Mouse (Mus musculus): ENCODE measurements around the gene Gdf7.

Gdf7 gene

DNA sequence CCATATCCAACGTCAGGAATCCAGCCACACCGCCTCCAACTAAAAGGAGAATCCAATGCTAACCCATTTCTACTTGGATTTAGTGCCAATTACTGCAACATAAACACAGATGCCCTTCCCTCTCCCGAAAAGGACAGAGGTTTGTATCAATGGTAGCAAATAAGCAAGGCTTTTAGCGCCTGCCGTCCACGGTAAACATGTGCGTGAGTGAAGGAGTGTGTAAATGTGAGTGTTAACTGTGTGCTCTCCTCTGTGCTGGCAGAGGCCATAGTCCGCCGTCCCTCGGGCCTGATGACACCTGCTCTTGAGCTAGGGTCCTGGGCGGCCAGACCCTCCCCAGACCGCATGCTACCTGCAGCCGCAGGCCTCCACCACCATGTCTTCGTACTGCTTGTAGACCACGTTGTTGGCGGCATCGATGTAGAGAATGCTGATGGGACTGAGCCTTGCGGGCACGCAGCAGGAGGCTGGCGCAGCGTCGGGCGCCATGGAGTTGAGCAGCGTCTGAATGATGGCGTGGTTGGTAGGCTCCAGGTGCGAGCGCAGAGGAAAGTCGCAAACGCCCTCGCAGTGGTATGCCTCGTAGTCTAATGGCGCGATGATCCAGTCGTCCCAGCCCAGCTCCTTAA, 4.1 kb downstream of the Gdf7 start:
- Histone ChIP-seq H3K36me3 (ENCODE audit: insufficient read depth, low read length) (no peaks in the 10 kb centered on the region), H3K4me3 (replicated peaks; ENCODE audit: low read length) (peak overlapping the region; percentile 73), H3K27me3 (ENCODE audit: insufficient read depth, low read length) (peaks cover 92% of the 10 kb centered on the region), H3K9me3 (ENCODE audit: low read length) (peaks cover 26% of the 10 kb centered on the region), H3K4me1 (replicated peaks; ENCODE audit: low read depth, low read length) (peaks cover 19% of the 10 kb centered on the region)
- TF ChIP-seq POU5F1 (IDR thresholded peaks at IDR 0.05; ENCODE audit: borderline replicate concordance, low read length) (no peak), NANOG (IDR thresholded peaks at IDR 0.05; ENCODE audit: borderline replicate concordance, low read length) (no peak), CTCF (conservative IDR thresholded peaks at IDR 0.05; ENCODE audit: low read length) (no peak)

DNA sequence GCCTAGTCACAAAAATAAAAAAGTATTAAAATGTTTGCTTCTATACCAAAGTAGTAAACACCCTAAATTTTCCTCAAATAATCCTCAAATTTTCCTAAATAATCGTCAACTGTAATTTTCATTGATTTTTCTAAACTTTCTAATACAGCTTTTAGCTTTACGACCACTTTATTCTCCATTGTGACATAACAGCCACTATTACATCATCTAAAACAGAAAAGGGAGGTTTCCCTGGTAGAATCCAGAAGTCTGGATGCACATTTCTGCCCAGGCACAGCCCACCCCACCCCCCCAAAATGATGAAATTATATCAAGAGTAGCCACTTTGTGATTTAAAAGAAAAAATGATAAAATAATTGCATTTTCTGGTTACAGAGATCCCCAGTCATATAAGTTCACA, 5.6 kb downstream of the Gdf7 start:
- TF ChIP-seq CTCF (conservative IDR thresholded peaks at IDR 0.05; ENCODE audit: low read length) (no peak), POU5F1 (IDR thresholded peaks at IDR 0.05; ENCODE audit: borderline replicate concordance, low read length) (no peak), NANOG (IDR thresholded peaks at IDR 0.05; ENCODE audit: borderline replicate concordance, low read length) (no peak)

DNA sequence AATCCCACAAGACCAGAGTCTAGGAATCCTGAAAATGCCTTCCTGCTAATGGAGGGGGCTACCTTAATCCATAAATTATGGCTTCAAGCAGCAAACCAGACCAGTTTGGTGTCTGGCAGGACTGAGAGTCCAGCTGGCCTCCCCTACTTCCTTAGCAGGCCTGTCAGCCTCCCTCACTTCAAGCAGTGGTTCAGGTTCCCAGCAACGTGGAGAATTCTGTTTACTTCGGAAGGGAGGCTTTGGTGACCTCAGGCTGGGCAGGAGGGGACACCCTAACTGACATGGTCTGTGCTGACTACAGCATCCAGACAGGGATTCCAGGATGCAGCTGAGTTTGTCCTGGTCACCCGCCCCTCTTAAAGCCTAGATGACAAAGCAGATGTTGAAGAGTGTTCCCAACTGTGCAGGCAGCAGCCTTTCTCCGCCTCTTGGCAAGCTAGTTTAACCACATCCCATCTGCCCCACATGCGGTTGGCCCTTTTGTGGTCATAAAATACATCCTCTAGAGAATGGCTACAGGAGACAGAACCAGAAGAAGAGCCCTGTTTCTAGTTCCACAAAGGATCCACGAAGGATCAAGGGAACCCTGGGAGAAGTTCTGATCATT, 6.3 kb downstream of the Gdf7 start:
- Histone ChIP-seq H3K36me3 (ENCODE audit: insufficient read depth, low read length) (no peaks in the 10 kb centered on the region), H3K27me3 (ENCODE audit: insufficient read depth, low read length) (peaks cover 81% of the 10 kb centered on the region), H3K4me3 (replicated peaks; ENCODE audit: low read length) (no peak overlapping the region), H3K9me3 (ENCODE audit: low read length) (peaks cover 18% of the 10 kb centered on the region), H3K4me1 (replicated peaks; ENCODE audit: low read depth, low read length) (peaks cover 6% of the 10 kb centered on the region)
- TF ChIP-seq NANOG (IDR thresholded peaks at IDR 0.05; ENCODE audit: borderline replicate concordance, low read length) (no peak), POU5F1 (IDR thresholded peaks at IDR 0.05; ENCODE audit: borderline replicate concordance, low read length) (no peak), CTCF (conservative IDR thresholded peaks at IDR 0.05; ENCODE audit: low read length) (no peak)

More for the DNA sequence above, 5.6 kb downstream of the Gdf7 start:
- Histone ChIP-seq H3K4me1 (replicated peaks; ENCODE audit: low read depth, low read length) (peaks cover 11% of the 10 kb centered on the region), H3K9me3 (ENCODE audit: low read length) (peaks cover 25% of the 10 kb centered on the region), H3K27me3 (ENCODE audit: insufficient read depth, low read length) (peaks cover 88% of the 10 kb centered on the region), H3K36me3 (ENCODE audit: insufficient read depth, low read length) (no peaks in the 10 kb centered on the region), H3K4me3 (replicated peaks; ENCODE audit: low read length) (no peak overlapping the region)

DNA sequence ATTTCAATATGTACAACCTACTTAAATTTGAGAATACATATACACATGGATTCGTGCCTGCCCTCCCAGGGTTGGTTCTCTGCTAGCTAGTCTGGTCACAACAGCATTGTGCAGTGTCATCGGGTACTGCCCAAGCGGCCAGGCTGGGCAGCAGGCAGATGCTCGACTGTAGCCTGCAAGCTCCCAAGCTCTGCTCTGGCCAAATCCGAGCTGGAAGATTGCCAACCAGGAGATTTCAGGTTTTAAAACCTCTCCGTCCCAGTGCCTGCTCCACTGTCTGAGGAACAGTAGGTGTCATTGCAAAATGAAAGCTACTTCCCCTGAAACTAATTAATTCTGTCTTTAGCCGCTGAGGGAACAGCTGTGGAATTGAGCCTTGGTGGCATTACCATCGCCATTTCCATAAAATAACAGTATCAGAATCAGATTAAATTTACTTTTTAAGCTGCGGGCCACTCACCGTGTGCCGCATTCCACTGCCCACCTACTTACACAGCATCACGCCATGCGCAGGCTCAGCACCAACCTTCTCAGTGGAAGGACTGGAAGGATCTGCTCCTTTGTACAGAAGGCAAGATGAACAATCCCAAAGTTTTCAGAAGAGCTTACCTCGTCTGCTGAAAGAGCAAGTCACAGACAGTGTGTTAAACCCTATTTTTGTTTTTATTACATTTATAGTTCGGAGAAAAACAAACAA, 10.4 kb downstream of the Gdf7 start:
- no peak for TF ChIP-seq CTCF (conservative IDR thresholded peaks at IDR 0.05; ENCODE audit: low read length)
- no peak for TF ChIP-seq POU5F1 (IDR thresholded peaks at IDR 0.05; ENCODE audit: borderline replicate concordance, low read length)
- no peak for TF ChIP-seq NANOG (IDR thresholded peaks at IDR 0.05; ENCODE audit: borderline replicate concordance, low read length)
- Histone ChIP-seq H3K36me3 (ENCODE audit: insufficient read depth, low read length) (no peaks in the 10 kb centered on the region), H3K9me3 (ENCODE audit: low read length) (no peaks in the 10 kb centered on the region), H3K27me3 (ENCODE audit: insufficient read depth, low read length) (peaks cover 45% of the 10 kb centered on the region), H3K4me1 (replicated peaks; ENCODE audit: low read depth, low read length) (peaks cover 6% of the 10 kb centered on the region), H3K4me3 (replicated peaks; ENCODE audit: low read length) (no peak overlapping the region)

DNA sequence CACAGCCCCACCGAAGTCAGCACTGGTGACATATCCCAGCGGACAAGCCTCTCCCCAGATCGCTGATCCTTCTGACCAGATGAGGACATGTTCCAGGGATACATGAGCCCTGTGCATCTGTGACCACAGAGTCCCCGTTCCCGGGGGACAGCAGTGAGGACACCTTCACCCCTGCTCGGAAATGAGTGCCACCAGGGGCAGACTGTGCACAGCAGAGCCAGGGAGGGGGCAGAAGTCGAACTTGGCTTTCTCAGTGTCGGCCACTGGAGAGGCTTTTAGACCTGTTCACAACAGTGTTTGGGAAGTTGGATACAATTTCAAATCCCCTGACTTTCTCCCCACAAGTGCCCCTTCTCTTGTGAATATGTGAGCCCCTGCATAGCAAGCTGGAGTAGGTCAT, 12.3 kb downstream of the Gdf7 start:
- Histone ChIP-seq H3K36me3 (ENCODE audit: insufficient read depth, low read length) (no peaks in the 10 kb centered on the region), H3K4me3 (replicated peaks; ENCODE audit: low read length) (no peak overlapping the region), H3K9me3 (ENCODE audit: low read length) (no peaks in the 10 kb centered on the region), H3K27me3 (ENCODE audit: insufficient read depth, low read length) (peaks cover 30% of the 10 kb centered on the region), H3K4me1 (replicated peaks; ENCODE audit: low read depth, low read length) (peaks cover 18% of the 10 kb centered on the region)
- TF ChIP-seq CTCF (conservative IDR thresholded peaks at IDR 0.05; ENCODE audit: low read length) (no peak), NANOG (IDR thresholded peaks at IDR 0.05; ENCODE audit: borderline replicate concordance, low read length) (no peak)

DNA sequence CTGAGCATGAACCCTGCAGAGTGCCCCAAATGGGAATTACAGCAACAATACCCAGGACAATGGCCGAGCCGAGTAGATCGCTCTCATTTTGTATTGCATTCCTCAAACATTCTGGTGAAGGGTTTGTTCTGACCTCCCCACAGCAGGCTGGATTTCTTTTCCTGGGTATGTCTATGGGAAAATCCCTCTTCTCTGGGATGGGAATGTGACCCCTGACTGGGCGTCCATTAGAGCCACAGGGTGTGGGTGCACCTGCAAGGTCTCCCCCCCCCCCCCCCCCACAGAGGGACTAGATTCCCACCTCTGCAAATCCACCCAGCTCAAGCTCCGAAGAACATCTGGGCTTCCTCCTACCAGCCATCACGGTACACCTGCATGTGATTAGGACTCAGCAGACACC, 12.7 kb downstream of the Gdf7 start:
- Histone ChIP-seq H3K4me1 (replicated peaks; ENCODE audit: low read depth, low read length) (peaks cover 18% of the 10 kb centered on the region), H3K27me3 (ENCODE audit: insufficient read depth, low read length) (peaks cover 26% of the 10 kb centered on the region), H3K4me3 (replicated peaks; ENCODE audit: low read length) (no peak overlapping the region), H3K9me3 (ENCODE audit: low read length) (no peaks in the 10 kb centered on the region), H3K36me3 (ENCODE audit: insufficient read depth, low read length) (no peaks in the 10 kb centered on the region)
- TF ChIP-seq CTCF (conservative IDR thresholded peaks at IDR 0.05; ENCODE audit: low read length) (no peak), POU5F1 (IDR thresholded peaks at IDR 0.05; ENCODE audit: borderline replicate concordance, low read length) (no peak), NANOG (IDR thresholded peaks at IDR 0.05; ENCODE audit: borderline replicate concordance, low read length) (no peak)

DNA sequence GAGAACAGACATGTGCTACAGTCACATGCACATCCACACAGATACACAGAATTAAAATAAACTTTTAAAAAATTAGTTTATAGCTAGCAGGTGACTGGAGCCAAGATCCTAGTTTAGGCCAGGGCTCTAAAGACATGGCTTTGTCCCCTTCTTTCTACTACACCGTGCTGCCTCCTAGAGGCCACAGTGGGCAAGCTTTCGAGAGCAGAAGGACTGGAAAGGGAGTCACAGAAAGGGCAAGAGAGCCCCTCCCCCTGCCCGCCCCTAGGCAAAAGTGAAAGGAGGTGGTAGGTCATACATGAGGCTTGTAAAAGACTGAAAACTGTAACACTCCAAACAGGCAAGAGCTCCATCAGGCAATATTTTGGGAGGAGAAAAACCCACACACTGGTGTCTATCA, 13.8 kb downstream of the Gdf7 start:
- H3K4me3 ChIP-seq (replicated peaks; ENCODE audit: low read length): no peak overlapping the region
- peaks cover 17% of the 10 kb centered on the region for H3K27me3 ChIP-seq (ENCODE audit: insufficient read depth, low read length)
- peaks cover 24% of the 10 kb centered on the region for H3K4me1 ChIP-seq (replicated peaks; ENCODE audit: low read depth, low read length)
- no peaks in the 10 kb centered on the region for H3K9me3 ChIP-seq (ENCODE audit: low read length)
- H3K36me3 ChIP-seq (ENCODE audit: insufficient read depth, low read length): no peaks in the 10 kb centered on the region
- TF ChIP-seq CTCF (conservative IDR thresholded peaks at IDR 0.05; ENCODE audit: low read length) (peak; percentile 50), POU5F1 (IDR thresholded peaks at IDR 0.05; ENCODE audit: borderline replicate concordance, low read length) (no peak)

DNA sequence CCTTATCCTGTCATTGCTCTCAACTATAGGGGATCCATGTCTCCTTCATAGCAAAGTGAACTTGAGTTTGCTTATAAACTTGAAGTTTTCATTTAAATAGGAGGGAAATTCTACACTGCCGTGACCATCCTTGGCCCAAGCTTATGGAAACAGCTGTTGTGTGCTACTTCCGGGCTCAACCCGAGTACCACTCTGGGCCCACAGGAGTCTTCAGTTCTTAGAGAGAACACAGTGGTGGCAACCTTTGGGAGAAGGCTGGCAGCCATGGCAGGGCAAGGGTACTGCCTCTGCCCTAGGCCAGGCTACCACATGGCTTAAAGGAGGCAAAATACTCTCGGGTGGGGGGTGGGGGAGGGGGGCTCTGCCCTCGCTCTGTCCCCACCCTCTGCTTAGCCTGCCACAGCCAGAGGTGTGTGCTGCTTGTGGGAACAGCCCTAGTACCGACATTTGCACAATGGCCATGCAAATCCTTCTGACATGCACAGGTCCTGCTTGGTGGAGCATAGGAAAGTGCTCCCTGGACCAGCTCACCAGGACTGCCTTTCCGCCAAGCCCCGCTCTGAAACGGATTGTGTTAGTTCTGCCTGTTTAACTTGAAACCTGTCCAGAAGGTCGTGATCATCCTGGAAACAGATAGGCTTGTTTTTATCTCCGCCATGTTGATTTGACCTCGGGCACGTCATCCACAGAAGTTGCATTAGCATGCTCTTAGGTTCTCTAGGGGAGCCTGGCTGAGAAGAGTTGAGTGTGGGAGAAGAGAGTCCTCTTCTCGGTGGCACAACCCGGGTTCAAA, 20.3 kb downstream of the Gdf7 start:
- H3K36me3 ChIP-seq (ENCODE audit: insufficient read depth, low read length): peaks cover 5% of the 10 kb centered on the region; the same call in 1 of the 2 replicates
- no peaks in the 10 kb centered on the region for H3K9me3 ChIP-seq (ENCODE audit: low read length)
- no peaks in the 10 kb centered on the region for H3K27me3 ChIP-seq (ENCODE audit: insufficient read depth, low read length)
- peak overlapping the region; percentile 50; the same call in 1 of the 2 replicates for H3K4me3 ChIP-seq (replicated peaks; ENCODE audit: low read length)
- TF ChIP-seq POU5F1 (IDR thresholded peaks at IDR 0.05; ENCODE audit: borderline replicate concordance, low read length): no peak
- no peak for TF ChIP-seq CTCF (conservative IDR thresholded peaks at IDR 0.05; ENCODE audit: low read length)
- no peak for TF ChIP-seq NANOG (IDR thresholded peaks at IDR 0.05; ENCODE audit: borderline replicate concordance, low read length)
- peaks cover 32% of the 10 kb centered on the region for H3K4me1 ChIP-seq (replicated peaks; ENCODE audit: low read depth, low read length)

Data from E14TG2a.4 (cell line).